Mouse (Mus musculus) inflammation-experienced regulatory T-cells, adult 16 weeks (primary cell): ENCODE measurements around the gene Atl1. TPM values are rescaled to one million over a fixed set of nuclear protein-coding genes. Genes with fewer than 3 reads are reported as not detected.

Source experiments
- polyA plus RNA-seq: library from polyadenylated mRNA; unstranded; fragments of 100-300 nt; shearing (Covaris generic); gene quantifications from one replicate; pipeline ENCODE4 v1.2.1, GENCODE M21; 2017

Gene Atl1
- 0.24 TPM for polyA plus RNA-seq

DNA sequence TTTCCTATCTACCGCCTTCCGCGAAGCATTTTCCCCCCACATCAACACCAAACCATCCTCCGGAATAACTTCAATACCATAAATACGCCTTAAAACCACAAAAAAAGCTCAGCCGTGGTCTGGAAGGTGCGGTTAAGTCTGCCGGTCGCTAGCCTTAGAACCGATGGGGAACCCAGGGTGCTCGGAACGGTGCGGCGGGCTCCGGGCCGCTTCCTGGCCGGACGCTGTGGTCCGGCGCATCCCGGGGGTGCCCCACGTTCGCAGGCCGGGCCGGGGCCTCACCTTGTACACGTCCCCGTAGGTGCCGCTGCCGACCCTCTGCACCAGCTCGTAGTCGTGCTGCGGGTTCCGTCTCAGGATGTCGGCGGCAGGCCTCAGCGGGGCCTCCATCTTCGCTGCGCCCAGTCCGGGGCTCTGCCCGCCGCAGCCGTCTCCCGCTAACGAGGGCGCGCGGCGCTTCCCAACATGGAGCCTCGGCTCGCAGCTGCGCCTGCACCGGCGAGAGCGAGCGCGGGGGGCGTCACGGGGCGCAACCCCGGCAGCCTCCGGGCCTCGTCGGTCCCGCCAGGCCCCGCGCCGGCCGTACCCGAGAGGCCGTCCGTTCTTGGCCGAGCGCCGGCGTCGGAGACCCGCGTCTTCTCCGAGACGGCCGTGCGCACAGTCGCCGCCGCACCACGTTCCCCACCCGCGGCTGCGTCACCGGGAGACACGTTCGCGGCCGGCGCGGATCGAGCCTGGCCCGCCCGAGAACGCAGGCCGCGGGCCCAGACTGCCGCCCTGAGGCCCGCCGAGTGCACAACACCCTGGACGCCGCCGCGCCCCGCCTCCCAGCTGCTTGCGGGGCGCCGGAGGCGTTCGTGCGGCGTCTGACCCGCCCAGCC, at the start of gene Atl1, which contains the start of gene Map4k5:
Gene Atl1 (plus strand): TSS at position 244 of the 881 bp plus-strand sequence.
Gene Map4k5 (minus strand): TSS at position 830 of the 881 bp plus-strand sequence.

DNA sequence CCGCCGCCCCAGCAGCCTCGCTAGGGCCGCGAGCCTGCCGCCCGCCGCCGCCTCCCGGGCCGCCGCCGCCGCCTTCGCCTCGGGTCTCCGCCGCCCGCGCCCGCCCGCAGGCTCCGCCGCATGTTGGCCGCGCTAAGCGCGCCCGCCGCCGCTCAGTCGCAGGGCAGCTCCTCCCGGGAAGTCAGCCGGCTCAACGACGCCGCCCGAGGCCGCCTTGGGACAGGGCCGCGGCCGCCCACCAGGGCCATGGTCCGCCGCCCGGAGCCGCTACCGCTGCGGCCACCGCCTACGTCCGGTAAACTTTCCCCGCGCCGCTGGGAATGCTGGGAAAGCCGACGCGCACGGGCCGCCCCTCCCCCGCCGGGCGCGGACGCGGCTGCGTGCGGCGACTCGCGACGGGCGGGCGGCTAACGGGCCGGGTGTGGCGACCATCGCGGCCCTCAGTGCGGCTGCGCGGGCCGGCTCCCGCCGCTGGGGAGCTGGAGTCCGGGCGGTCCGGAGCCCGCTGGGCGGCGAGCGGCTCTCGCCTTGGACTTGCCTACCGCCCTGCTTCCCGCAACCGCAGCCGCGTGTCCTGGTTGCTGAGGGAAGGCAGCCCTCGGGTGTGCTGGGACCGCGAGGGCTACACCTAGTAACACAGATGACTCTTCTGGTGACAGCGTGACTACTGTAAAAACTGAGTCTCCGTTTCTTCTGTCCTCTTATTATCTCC, 94.5 kb downstream of the Atl1 start, which contains the start of gene Sav1:
Gene Sav1 (minus strand): TSS at position 217 of the 712 bp plus-strand sequence.

Other genes with a start within 250 kb of the Atl1 start
- gene Sos2, start 210.8 kb upstream of the Atl1 start, polyA plus RNA-seq = 6.9 TPM
- 6.5 TPM for gene L2hgdh, start 167.7 kb upstream of the Atl1 start, polyA plus RNA-seq
- 31.7 TPM for gene Atp5s, start 167.7 kb upstream of the Atl1 start, polyA plus RNA-seq
- not detected for gene Cdkl1, start 101.3 kb upstream of the Atl1 start, polyA plus RNA-seq
- gene Map4k5, start 586 bp downstream of the Atl1 start, polyA plus RNA-seq = 3.0 TPM
- 1.3 TPM for gene Sav1, start 94.4 kb downstream of the Atl1 start, polyA plus RNA-seq
- 28.5 TPM for gene Nin, start 221.1 kb downstream of the Atl1 start, polyA plus RNA-seq